Mouse (Mus musculus) kidney, embryonic 15.5 days (tissue): ENCODE measurements at regions not wholly inside any gene's neighbourhood (a gene's known extent, or its start where the extent isn't known, plus 50 kb on each side); places are given as distances from the start of the nearest gene placed in this dataset.

ENCODE experiments used
- ATAC-seq: fragments of 200-750 bp; cut with Nextera tagmentation; replicated peaks from 2 replicates; pipeline ENCODE4 v1.8.0; 2017; ENCODE audit warnings: moderate TSS enrichment; ENCODE audit not compliant: low FRiP score
- H3K27ac ChIP-seq: fragments of 300-500 bp; sonication (generic); 2 replicates; pipeline ENCODE4 v1.5.1; 2015; ENCODE audit warnings: mild to moderate bottlenecking, inconsistent platforms
- H3K27me3 ChIP-seq: fragments of 300-500 bp; sonication (generic); 2 replicates; pipeline ENCODE4 v1.6.1; 2015; ENCODE audit warnings: inconsistent platforms
- H3K36me3 ChIP-seq: fragments of 300-500 bp; sonication (generic); 2 replicates; pipeline ENCODE4 v1.6.1; 2015; ENCODE audit warnings: inconsistent platforms
- H3K4me1 ChIP-seq: fragments of 300-500 bp; sonication (generic); 2 replicates; pipeline ENCODE4 v1.6.1; 2015; ENCODE audit warnings: inconsistent platforms
- H3K4me2 ChIP-seq: fragments of 300-500 bp; sonication (generic); 2 replicates; pipeline ENCODE4 v1.6.1; 2015; ENCODE audit warnings: moderate library complexity, mild to moderate bottlenecking, inconsistent platforms
- H3K4me3 ChIP-seq: fragments of 300-500 bp; sonication (generic); replicated peaks from 2 replicates; pipeline ENCODE4 v1.5.1; 2015; ENCODE audit warnings: mild to moderate bottlenecking, inconsistent platforms
- H3K9ac ChIP-seq: fragments of 300-500 bp; sonication (generic); 2 replicates; pipeline ENCODE4 v1.6.1; 2015; ENCODE audit warnings: mild to moderate bottlenecking, inconsistent platforms
- H3K9me3 ChIP-seq: fragments of 300-500 bp; sonication (generic); replicated peaks from 2 replicates; pipeline ENCODE4 v1.6.1; 2016; ENCODE audit warnings: inconsistent platforms
- WGBS: fragments of 180-500 bp; shearing (Covaris S2); methylation state at CpG from one replicate; pipeline ENCODE4 v1.1.7; 2015; ENCODE audit warnings: mixed read lengths; 5-methylcytosine and 5-hydroxymethylcytosine counted together

GRCm38 (mm10) chr3:50595732-50596131 is 152.3 kb upstream of the Slc7a11 start:
- Histone ChIP-seq H3K9me3 (0 out of 2 replicates have a peak, but pooled peaks cover 5% of the 10 kb centered on the region), H3K4me3 (no peak overlapping the region), H3K4me2 (no peak overlapping the region), H3K27me3 (no peaks in the 10 kb centered on the region), H3K36me3 (no peaks in the 10 kb centered on the region), H3K9ac (no peak overlapping the region), H3K27ac (no peak overlapping the region), H3K4me1 (no peaks in the 10 kb centered on the region)
- no peak for ATAC-seq
- 97% methylated on average over 1 of the region's 1 CpGs for WGBS

GRCm38 (mm10) chr3:50584323-50584722 is 140.9 kb upstream of the Slc7a11 start:
- no peak overlapping the region for H3K27ac ChIP-seq
- no peaks in the 10 kb centered on the region for H3K27me3 ChIP-seq
- WGBS: 92% methylated on average over 1 of the region's 1 CpGs
- no peak overlapping the region for H3K4me3 ChIP-seq
- H3K4me1 ChIP-seq: no peaks in the 10 kb centered on the region
- H3K36me3 ChIP-seq: no peaks in the 10 kb centered on the region
- H3K9me3 ChIP-seq: no peaks in the 10 kb centered on the region
- no peak overlapping the region for H3K4me2 ChIP-seq
- no peak for ATAC-seq
- H3K9ac ChIP-seq: no peak overlapping the region

GRCm38 (mm10) chr3:50583475-50583874 is 140.1 kb upstream of the Slc7a11 start:
- Histone ChIP-seq H3K27me3 (no peaks in the 10 kb centered on the region), H3K9me3 (no peaks in the 10 kb centered on the region), H3K4me2 (no peak overlapping the region)

GRCm38 (mm10) chr3:50574388-50574787 is 131.0 kb upstream of the Slc7a11 start:
- no peak overlapping the region for H3K4me2 ChIP-seq
- no peaks in the 10 kb centered on the region for H3K4me1 ChIP-seq
- no peak overlapping the region for H3K4me3 ChIP-seq
- no peak overlapping the region for H3K9ac ChIP-seq
- no peaks in the 10 kb centered on the region for H3K36me3 ChIP-seq
- ATAC-seq: no peak
- H3K27ac ChIP-seq: no peak overlapping the region
- WGBS: 98% methylated on average over 9 of the region's 9 CpGs
- H3K9me3 ChIP-seq: no peaks in the 10 kb centered on the region
- H3K27me3 ChIP-seq: no peaks in the 10 kb centered on the region

More at GRCm38 (mm10) chr3:50583475-50583874, 140.1 kb upstream of the Slc7a11 start:
- ATAC-seq: no peak
- Histone ChIP-seq H3K4me1 (no peaks in the 10 kb centered on the region), H3K9ac (no peak overlapping the region), H3K36me3 (no peaks in the 10 kb centered on the region), H3K4me3 (no peak overlapping the region), H3K27ac (no peak overlapping the region)
- WGBS: 40% methylated on average over 6 of the region's 6 CpGs

- no peak for ATAC-seq
- no peak overlapping the region for H3K9ac ChIP-seq
These were observed 126.6 kb upstream of the Slc7a11 start for GRCm38 (mm10) chr3:50570027-50570426.

GRCm38 (mm10) chr3:50569565-50569964 is 126.2 kb upstream of the Slc7a11 start:
- H3K4me1 ChIP-seq: no peaks in the 10 kb centered on the region
- no peak overlapping the region for H3K4me2 ChIP-seq
- no peak overlapping the region for H3K27ac ChIP-seq
- H3K9me3 ChIP-seq: no peaks in the 10 kb centered on the region
- WGBS: 86% methylated on average over 10 of the region's 10 CpGs
- no peaks in the 10 kb centered on the region for H3K27me3 ChIP-seq
- H3K9ac ChIP-seq: no peak overlapping the region
- H3K4me3 ChIP-seq: no peak overlapping the region
- ATAC-seq: no peak
- H3K36me3 ChIP-seq: no peaks in the 10 kb centered on the region

More at GRCm38 (mm10) chr3:50570027-50570426, 126.6 kb upstream of the Slc7a11 start:
- no peak overlapping the region for H3K27ac ChIP-seq
- no peaks in the 10 kb centered on the region for H3K4me1 ChIP-seq
- no peak overlapping the region for H3K4me3 ChIP-seq
- no peak overlapping the region for H3K4me2 ChIP-seq
- no peaks in the 10 kb centered on the region for H3K27me3 ChIP-seq
- no peaks in the 10 kb centered on the region for H3K36me3 ChIP-seq
- H3K9me3 ChIP-seq: no peaks in the 10 kb centered on the region

GRCm38 (mm10) chr3:50554150-50554549 is 110.7 kb upstream of the Slc7a11 start:
- Histone ChIP-seq H3K4me1 (no peaks in the 10 kb centered on the region), H3K4me3 (no peak overlapping the region), H3K36me3 (no peaks in the 10 kb centered on the region), H3K4me2 (no peak overlapping the region), H3K27ac (no peak overlapping the region), H3K27me3 (no peaks in the 10 kb centered on the region), H3K9me3 (no peaks in the 10 kb centered on the region), H3K9ac (no peak overlapping the region)
- ATAC-seq: no peak
- WGBS: 19% methylated on average over 1 of the region's 1 CpGs

GRCm38 (mm10) chr3:50548568-50548967 is 105.2 kb upstream of the Slc7a11 start:
- Histone ChIP-seq H3K27me3 (no peaks in the 10 kb centered on the region), H3K9ac (no peak overlapping the region), H3K4me3 (no peak overlapping the region), H3K27ac (no peak overlapping the region), H3K4me2 (no peak overlapping the region), H3K4me1 (no peaks in the 10 kb centered on the region), H3K36me3 (no peaks in the 10 kb centered on the region), H3K9me3 (no peaks in the 10 kb centered on the region)
- WGBS: 90% methylated on average over 4 of the region's 4 CpGs
- ATAC-seq: no peak

GRCm38 (mm10) chr3:50530654-50531053 is 87.2 kb upstream of the Slc7a11 start:
- ATAC-seq: no peak
- H3K4me3 ChIP-seq: no peak overlapping the region

GRCm38 (mm10) chr3:50524006-50524405 is 80.6 kb upstream of the Slc7a11 start:
- no peak overlapping the region for H3K4me3 ChIP-seq
- no peaks in the 10 kb centered on the region for H3K36me3 ChIP-seq
- no peak for ATAC-seq
- H3K9me3 ChIP-seq: no peaks in the 10 kb centered on the region
- no peak overlapping the region for H3K27ac ChIP-seq
- H3K9ac ChIP-seq: no peak overlapping the region
- H3K4me2 ChIP-seq: no peak overlapping the region
- no peaks in the 10 kb centered on the region for H3K4me1 ChIP-seq
- H3K27me3 ChIP-seq: no peaks in the 10 kb centered on the region
- 89% methylated on average over 1 of the region's 1 CpGs for WGBS

More at GRCm38 (mm10) chr3:50530654-50531053, 87.2 kb upstream of the Slc7a11 start:
- Histone ChIP-seq H3K36me3 (no peaks in the 10 kb centered on the region), H3K4me2 (no peak overlapping the region), H3K4me1 (no peaks in the 10 kb centered on the region), H3K9me3 (0 out of 2 replicates have a peak, but pooled peaks cover 3% of the 10 kb centered on the region), H3K9ac (no peak overlapping the region), H3K27ac (no peak overlapping the region), H3K27me3 (no peaks in the 10 kb centered on the region)
- WGBS: 57% methylated on average over 2 of the region's 2 CpGs

GRCm38 (mm10) chr3:50507211-50507610 is 63.8 kb upstream of the Slc7a11 start:
- ATAC-seq: no peak

More at GRCm38 (mm10) chr3:50507211-50507610, 63.8 kb upstream of the Slc7a11 start:
- 85% methylated on average over 2 of the region's 2 CpGs for WGBS
- no peak overlapping the region for H3K4me2 ChIP-seq
- no peaks in the 10 kb centered on the region for H3K36me3 ChIP-seq
- no peaks in the 10 kb centered on the region for H3K27me3 ChIP-seq
- H3K4me3 ChIP-seq: no peak overlapping the region
- no peaks in the 10 kb centered on the region for H3K9me3 ChIP-seq
- no peak overlapping the region for H3K27ac ChIP-seq
- no peaks in the 10 kb centered on the region for H3K4me1 ChIP-seq
- H3K9ac ChIP-seq: no peak overlapping the region
